Mouse (Mus musculus): ENCODE measurements around the gene Bet1l. TPM values are rescaled to one million over a fixed set of nuclear protein-coding genes. Genes with fewer than 3 reads are reported as not detected.

Bet1l gene
- total RNA-seq, 2 experiments from 2014 or later: 5.2 to 7.9 TPM

GRCm38 (mm10) chr7:140864761-140865160 lies 7.4 kb upstream of the Bet1l start:
- intact Hi-C loops (cut with DNase I): no loop called here
- no peak for DNase-seq

DNA sequence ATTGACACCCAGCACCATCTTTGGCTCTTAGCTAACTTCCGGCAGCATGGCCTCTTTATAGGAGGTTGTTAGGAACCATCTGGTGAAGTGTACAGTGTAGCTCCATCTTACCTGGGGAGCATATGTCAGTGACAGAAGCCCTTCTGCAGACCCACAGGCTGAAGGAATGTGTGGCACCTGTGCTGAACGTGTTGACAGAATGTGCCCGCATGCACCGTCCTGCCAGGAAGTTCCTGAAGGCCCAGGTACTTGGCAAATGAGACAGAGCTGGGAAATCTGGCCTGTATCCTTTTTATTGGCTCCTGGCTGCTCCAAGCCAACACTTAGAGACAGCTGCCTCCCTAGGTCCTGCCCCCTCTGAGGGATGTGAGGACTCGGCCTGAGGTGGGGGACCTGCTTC lies 3.4 kb upstream of the Bet1l start:
- DNase-seq: no peak
- intact Hi-C loops (cut with DNase I): no loop called here

DNA sequence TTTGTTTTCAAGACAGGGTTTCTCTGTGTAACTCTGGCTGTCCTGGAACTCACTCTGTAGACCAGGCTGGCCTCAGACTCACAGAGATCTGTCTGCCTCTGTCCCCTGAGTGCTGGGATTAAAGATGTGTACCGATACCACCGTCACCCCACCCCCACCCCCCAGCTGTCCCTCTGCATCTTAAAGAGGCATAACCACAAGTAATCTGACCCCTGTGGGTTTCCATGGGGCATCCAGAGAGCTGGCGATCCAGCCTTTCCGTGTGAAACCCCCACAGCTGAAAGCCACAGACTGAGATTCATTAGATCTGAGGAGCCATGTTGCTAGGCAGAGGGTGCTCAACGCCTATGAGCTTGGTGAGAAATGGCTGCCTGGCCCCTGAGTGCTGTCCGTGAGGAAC lies 2.6 kb upstream of the Bet1l start:
- intact Hi-C loops (cut with DNase I): no loop called here
- no peak for DNase-seq

DNA sequence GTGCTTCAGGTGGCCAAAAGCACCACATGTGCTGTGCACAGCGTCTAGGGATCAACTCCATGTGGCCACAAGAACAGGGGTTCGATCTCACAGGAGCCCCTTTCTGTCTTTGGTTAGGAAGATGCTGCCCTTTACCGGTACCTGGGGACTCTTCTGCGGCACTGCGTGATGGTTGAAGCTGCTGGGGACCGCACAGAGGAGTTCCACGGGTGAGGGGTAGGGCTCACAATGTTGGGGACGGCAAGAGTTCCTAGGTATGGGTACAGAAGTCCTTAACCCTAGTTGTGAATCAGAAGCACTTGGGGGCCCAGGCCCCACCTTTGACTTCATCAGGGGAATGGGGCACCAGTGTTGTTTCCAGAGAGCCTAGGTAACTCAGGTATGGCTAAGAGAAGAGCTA lies 1.4 kb upstream of the Bet1l start:
- intact Hi-C loops (cut with DNase I): no loop called here

GRCm38 (mm10) chr7:140856785-140857549 lies 410 bp downstream of the Bet1l start, which contains the start of gene Ric8a:
Gene Ric8a (plus strand): TSS chr7:140856957.
- DNase-seq: peak; percentile 87 to 88
- intact Hi-C loops (cut with DNase I): loop anchor here (2.0 kb wide), 1 partner anchor 24 kb away; the partner anchor contains the start of gene Psmd13

More for the DNA sequence above, 1.4 kb upstream of the Bet1l start:
- no peak for DNase-seq

GRCm38 (mm10) chr7:140855860-140856784 lies 1.3 kb downstream of the Bet1l start, which contains the start of gene Gm45785:
Gene Gm45785 (minus strand): TSS chr7:140856331.
- intact Hi-C loops (cut with DNase I): loop anchor here (2.0 kb wide), 2 partner anchors 25 to 47 kb away; partner anchors contain the start of gene Psmd13

GRCm38 (mm10) chr7:140855181-140855580 lies 2.2 kb downstream of the Bet1l start:
- intact Hi-C loops (cut with DNase I): loop anchor here (2.0 kb wide), 1 partner anchor 48 kb away; no protein-coding TSS in a partner anchor
- no peak for DNase-seq

More at GRCm38 (mm10) chr7:140855860-140856784, 1.3 kb downstream of the Bet1l start, which contains the start of gene Gm45785:
- DNase-seq: peak; percentile 75 to 80

DNA sequence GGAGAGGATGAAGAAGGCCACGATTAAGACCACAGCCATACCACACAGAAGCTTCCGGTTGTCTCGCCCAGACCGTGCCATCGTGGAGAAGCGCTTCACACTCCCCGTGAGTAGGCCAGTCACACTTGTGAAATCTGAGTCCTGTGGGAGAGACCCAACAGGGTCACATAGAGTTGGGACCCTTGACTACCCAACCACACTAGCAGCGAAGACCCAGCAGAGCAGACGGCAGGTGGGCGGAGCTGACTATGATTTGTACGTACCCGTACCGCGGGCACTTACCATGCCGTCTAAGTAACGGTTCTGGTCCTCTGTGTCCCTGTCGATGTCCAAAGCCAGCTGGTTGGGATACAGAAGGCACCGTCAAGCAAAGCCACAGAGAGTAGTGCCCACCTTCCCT lies 2.9 kb downstream of the Bet1l start:
- DNase-seq: no peak
- intact Hi-C loops (cut with DNase I): loop anchor here (2.0 kb wide), 1 partner anchor 48 kb away; no protein-coding TSS in a partner anchor

DNA sequence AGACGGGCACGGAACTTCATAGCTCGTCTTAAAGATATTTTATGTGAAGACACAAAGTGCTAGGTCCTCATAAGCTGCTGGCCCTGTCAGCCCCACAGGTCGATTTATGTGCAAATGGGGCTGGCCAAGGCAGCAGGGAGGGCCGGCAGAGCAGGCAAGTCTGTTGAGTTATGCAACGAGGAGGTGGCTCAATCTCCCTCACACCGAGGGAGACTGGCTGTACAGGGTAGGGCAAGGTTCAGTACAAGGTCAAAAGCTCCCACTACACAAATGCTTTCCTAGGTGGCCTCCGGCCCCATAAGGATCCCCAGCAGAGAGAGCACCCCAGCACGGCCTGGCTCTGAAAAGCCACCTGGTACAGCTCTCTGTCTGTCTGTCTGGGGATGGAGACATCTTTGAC lies 4.0 kb downstream of the Bet1l start:
- intact Hi-C loops (cut with DNase I): no loop called here
- DNase-seq: no peak

GRCm38 (mm10) chr7:140851916-140852315 lies 5.5 kb downstream of the Bet1l start:
- no peak for DNase-seq
- intact Hi-C loops (cut with DNase I): no loop called here

GRCm38 (mm10) chr7:140848591-140848990 lies 8.8 kb downstream of the Bet1l start:
- intact Hi-C loops (cut with DNase I): loop anchor here (5.0 to 10.0 kb wide), 2 partner anchors 219 to 326 kb away; partner anchors contain the start of gene Rnh1
- no peak for DNase-seq

GRCm38 (mm10) chr7:140847755-140848580 lies 9.4 kb downstream of the Bet1l start, which contains the start of gene Odf3:
Gene Odf3 (plus strand): TSS chr7:140847805.
- DNase-seq: no peak
- intact Hi-C loops (cut with DNase I): loop anchor here (5.0 to 10.0 kb wide), 2 partner anchors 219 to 327 kb away; partner anchors contain the start of gene Rnh1

GRCm38 (mm10) chr7:140846676-140847075 lies 10.7 kb downstream of the Bet1l start:
- intact Hi-C loops (cut with DNase I): loop anchor here (5.0 to 10.0 kb wide), 2 partner anchors 221 to 328 kb away; partner anchors contain the start of gene Rnh1
- no peak for DNase-seq

DNA sequence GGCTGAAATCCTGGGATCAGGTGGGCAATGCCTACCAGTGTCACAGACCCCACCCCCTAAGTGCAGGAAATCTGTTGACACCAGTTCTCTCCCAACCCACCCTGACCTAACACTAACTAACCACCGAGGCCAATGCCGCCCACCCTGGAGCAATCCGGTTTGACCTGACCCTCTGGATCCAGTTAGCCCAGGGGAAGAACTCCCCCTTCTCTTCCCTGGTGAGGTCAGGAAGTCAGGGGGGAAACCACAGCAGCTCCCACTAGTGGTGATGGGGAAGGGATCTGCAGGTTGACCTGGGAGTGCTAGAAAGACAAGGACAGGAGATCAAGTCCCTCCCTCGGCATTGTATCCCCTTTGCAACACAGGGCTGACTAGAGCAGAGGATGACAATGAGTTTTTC lies 11.7 kb downstream of the Bet1l start:
- DNase-seq: no peak
- intact Hi-C loops (cut with DNase I): loop anchor here (1.0 to 10.0 kb wide), 3 partner anchors 58 to 329 kb away; partner anchors contain the start of gene Rnh1

DNA sequence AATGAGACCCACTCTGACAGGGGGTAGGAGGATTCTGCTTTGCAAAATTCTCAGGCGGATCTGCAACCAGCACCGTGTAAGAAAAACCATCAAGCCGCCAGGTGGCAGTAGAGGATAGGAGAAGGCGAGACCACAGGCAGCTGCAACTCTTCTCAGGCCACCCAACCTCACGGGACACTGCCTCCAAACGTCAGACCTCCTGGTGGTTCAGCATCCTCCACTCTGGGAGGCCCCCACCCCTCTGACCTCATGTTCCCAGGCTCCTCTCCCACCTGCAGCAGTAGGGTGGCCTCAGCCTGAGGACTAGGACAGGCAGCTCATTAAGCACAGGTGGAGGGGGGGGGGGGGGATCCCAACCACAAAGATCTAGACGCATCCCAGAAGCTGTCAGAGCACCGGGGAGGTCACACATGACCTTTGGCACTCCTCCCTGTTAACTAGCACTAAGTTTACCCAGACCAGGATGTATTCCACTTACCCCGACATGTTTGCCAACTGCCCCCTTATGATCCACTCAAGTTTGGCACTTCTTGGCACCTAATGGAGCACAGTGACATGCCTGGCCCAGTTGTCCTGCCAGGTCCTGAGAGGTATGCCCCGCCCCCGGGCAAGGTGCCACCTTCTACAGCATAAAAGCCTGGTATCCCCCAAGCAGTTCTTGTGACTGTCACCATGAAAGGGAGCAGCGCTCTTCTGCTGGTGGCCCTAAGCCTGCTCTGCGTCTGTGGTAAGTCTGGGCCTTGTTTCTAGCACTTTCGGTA lies 12.3 kb downstream of the Bet1l start, which contains the start of gene Scgb1c1:
Scgb1c1 (plus strand) TSS at position 643 of the 761 bp plus-strand sequence.
- DNase-seq: peak; percentile 81 to 86
- intact Hi-C loops (cut with DNase I): loop anchor here (1.0 to 10.0 kb wide), 4 partner anchors 58 to 330 kb away; partner anchors contain the start of gene Rnh1

- DNase-seq: no peak
- intact Hi-C loops (cut with DNase I): loop anchor here (5.0 to 10.0 kb wide), 2 partner anchors 203 to 331 kb away; partner anchors contain the start of gene Rnh1
Observed at GRCm38 (mm10) chr7:140843806-140844205, 13.6 kb downstream of the Bet1l start.

DNA sequence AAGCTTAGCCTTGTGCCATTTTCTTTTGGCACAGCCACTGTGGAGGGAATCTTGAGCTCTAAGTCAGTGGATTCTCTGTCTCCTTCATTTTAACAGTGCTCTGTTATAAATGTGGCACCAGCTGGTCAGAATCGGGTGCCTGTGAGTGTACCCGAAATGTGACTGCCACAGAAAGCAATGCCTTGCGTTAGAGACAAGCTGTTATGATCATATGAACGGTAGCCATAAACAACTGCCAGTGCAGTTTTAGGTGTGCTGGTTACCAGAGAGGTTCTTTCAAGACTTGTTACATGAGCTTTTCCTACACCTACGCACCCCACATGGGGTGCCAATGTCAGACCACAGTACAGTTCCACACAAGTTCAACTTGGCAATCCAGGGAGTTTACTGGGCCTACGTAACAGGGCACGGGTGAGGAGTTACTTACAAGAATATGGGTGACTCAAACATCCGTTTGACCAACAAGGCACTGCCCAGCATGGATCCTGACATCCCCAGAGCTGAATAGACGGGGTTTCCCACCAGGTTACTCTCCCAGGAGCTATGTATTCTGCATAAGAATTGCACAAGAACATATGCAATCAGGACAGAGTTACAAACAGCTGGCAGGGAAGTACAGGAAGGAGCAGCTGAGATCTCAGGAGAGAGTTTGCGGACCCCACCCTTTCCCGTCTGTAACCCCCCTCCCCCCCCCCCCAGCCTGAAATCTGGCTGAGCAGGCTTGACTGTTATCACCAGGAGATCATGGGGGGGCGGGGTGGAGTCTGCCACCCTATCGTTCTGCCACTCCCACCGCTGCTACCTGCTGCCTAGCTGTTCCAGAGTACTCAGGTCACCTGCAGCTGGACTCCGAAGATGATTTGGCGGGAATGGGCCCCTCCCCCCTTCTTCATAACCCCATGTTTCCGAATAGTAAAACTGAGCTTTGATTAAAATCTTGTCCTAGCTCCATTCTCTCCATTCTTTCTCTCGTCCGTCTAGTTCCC lies 16.3 kb downstream of the Bet1l start:
- intact Hi-C loops (cut with DNase I): loop anchor here (5.0 to 10.0 kb wide), 2 partner anchors 206 to 334 kb away; partner anchors contain the start of gene Rnh1
- DNase-seq: no peak

All from gastrocnemius, postnatal 36 days (tissue).